Mouse (Mus musculus): ENCODE measurements around the gene Exoc6b. TPM values are rescaled to one million over a fixed set of nuclear protein-coding genes. Genes with fewer than 3 reads are reported as not detected.

Exoc6b gene
- polyA plus RNA-seq, 1 experiment from 2014 or later: 29.9 TPM

DNA sequence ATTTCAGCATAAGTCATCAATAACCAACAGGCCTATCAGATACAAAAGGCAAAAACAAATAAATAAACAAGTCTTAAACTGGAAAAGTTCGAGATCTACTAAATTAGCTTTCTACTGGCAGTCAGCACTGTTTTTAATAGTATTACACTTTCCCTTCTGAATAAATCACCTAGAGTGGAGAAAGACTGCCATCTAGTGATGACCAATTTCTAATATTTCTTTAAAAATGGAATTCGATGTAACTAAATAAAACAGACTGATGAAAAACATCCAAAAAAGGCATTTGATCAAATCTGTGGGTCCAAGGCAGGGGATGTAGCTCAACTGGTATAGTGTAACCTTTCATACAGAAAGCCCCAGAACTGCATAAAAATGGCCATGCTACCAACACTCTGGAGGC is 52.3 kb downstream of the Exoc6b start:
- peak; percentile 61 for DNase-seq (ENCODE audit: low spot score)

DNA sequence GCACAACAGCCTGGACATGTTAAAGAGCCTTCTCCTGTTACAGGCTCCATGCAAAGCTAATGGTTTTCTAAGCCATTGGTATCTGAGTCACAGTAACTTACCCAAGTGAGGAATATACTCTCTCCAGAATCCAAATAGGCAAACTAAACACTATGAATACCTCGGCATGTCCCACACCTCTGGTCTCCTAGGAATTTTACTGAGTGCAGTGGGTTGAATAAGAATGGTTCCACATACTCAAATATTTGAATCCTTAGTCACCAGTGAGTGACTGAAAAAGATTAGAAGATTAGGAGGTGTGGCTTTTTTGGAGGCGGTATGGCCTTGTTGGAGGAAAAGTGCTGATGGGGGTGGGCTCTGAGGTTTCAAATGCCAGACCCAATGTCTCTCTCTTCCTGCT is 55.4 kb downstream of the Exoc6b start:
- DNase-seq (ENCODE audit: low spot score) (no peak), ATAC-seq (ENCODE audit: low read depth) (no peak)
- Histone ChIP-seq H3K27me3 (replicated peaks; ENCODE audit: control insufficient read depth, insufficient read depth, low read length) (no peaks in the 10 kb centered on the region), H3K4me3 (ENCODE audit: low read depth, low read length) (no peak overlapping the region), H3K4me1 (ENCODE audit: control insufficient read depth, insufficient read depth, low read length) (no peaks in the 10 kb centered on the region), H3K4me2 (ENCODE audit: low read depth, low read length) (no peak overlapping the region), H3K27ac (replicated peaks; ENCODE audit: low read depth, low read length) (no peak overlapping the region), H3K9ac (ENCODE audit: low read depth, low read length) (no peak overlapping the region), H3K9me3 (ENCODE audit: control insufficient read depth, low read length) (no peaks in the 10 kb centered on the region), H3K36me3 (ENCODE audit: control insufficient read depth, insufficient read depth, low read length) (no peaks in the 10 kb centered on the region)
- 90% methylated on average over 2 of the region's 2 CpGs for WGBS

More for the DNA sequence above, 52.3 kb downstream of the Exoc6b start:
- Histone ChIP-seq H3K4me2 (ENCODE audit: low read depth, low read length) (no peak overlapping the region), H3K9me3 (ENCODE audit: control insufficient read depth, low read length) (no peaks in the 10 kb centered on the region), H3K36me3 (ENCODE audit: control insufficient read depth, insufficient read depth, low read length) (no peaks in the 10 kb centered on the region), H3K9ac (ENCODE audit: low read depth, low read length) (no peak overlapping the region), H3K4me3 (ENCODE audit: low read depth, low read length) (no peak overlapping the region), H3K27me3 (replicated peaks; ENCODE audit: control insufficient read depth, insufficient read depth, low read length) (no peaks in the 10 kb centered on the region), H3K27ac (replicated peaks; ENCODE audit: low read depth, low read length) (no peak overlapping the region), H3K4me1 (ENCODE audit: control insufficient read depth, insufficient read depth, low read length) (no peaks in the 10 kb centered on the region)
- WGBS: 16% methylated on average over 2 of the region's 2 CpGs
- no peak for ATAC-seq (ENCODE audit: low read depth)

DNA sequence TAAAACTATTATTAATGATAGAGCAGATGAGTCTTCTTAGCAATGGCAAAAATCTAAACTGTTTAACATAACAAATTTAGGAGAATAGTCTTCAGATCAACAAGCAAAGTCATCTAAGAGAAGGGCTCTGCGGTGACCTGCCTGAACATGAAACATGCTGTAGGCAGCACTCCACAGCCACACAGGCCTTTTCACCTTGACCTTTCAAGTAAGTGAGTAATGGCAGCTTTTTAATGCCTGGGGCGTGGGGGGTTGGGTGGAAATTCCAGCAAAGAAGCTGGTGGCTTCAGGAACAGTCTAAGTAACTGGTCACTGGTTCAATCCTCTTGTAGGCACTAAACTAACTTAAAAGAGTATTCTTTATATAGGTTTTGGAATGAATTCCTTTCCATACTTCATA is 58.9 kb downstream of the Exoc6b start:
- ATAC-seq (ENCODE audit: low read depth): no peak

DNA sequence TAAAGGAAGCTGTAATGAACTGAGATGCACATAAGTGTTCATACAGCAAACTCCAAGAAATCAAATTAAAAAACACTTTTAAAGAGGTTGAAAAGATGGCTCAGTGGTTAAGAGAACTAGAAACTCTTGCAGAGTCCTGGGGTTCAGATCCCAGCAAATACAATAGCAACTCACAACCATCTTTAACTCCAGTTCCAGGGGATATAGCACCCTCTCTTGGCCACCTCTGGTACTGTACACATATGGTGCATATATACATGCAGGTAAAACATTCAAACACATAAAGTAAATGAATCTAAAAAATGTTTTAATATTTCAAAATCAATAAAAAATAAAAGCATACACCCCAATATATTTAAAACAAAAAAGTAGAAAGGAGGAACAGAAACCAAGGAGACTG is 73.9 kb downstream of the Exoc6b start:
- no peaks in the 10 kb centered on the region for H3K36me3 ChIP-seq (ENCODE audit: control insufficient read depth, insufficient read depth, low read length)
- no peak overlapping the region for H3K4me2 ChIP-seq (ENCODE audit: low read depth, low read length)
- DNase-seq (ENCODE audit: low spot score): no peak
- no peak for ATAC-seq (ENCODE audit: low read depth)
- H3K9me3 ChIP-seq (ENCODE audit: control insufficient read depth, low read length): no peaks in the 10 kb centered on the region
- no peaks in the 10 kb centered on the region for H3K27me3 ChIP-seq (replicated peaks; ENCODE audit: control insufficient read depth, insufficient read depth, low read length)
- no peak overlapping the region for H3K4me3 ChIP-seq (ENCODE audit: low read depth, low read length)
- no peak overlapping the region for H3K27ac ChIP-seq (replicated peaks; ENCODE audit: low read depth, low read length)
- no peak overlapping the region for H3K9ac ChIP-seq (ENCODE audit: low read depth, low read length)
- no peaks in the 10 kb centered on the region for H3K4me1 ChIP-seq (ENCODE audit: control insufficient read depth, insufficient read depth, low read length)

More for the DNA sequence above, 58.9 kb downstream of the Exoc6b start:
- Histone ChIP-seq H3K27me3 (replicated peaks; ENCODE audit: control insufficient read depth, insufficient read depth, low read length) (no peaks in the 10 kb centered on the region), H3K27ac (replicated peaks; ENCODE audit: low read depth, low read length) (no peak overlapping the region), H3K4me1 (ENCODE audit: control insufficient read depth, insufficient read depth, low read length) (no peaks in the 10 kb centered on the region), H3K4me3 (ENCODE audit: low read depth, low read length) (no peak overlapping the region), H3K4me2 (ENCODE audit: low read depth, low read length) (no peak overlapping the region), H3K9me3 (ENCODE audit: control insufficient read depth, low read length) (no peaks in the 10 kb centered on the region), H3K36me3 (ENCODE audit: control insufficient read depth, insufficient read depth, low read length) (no peaks in the 10 kb centered on the region), H3K9ac (ENCODE audit: low read depth, low read length) (no peak overlapping the region)
- DNase-seq (ENCODE audit: low spot score): no peak
- 83% methylated on average over 2 of the region's 2 CpGs for WGBS

DNA sequence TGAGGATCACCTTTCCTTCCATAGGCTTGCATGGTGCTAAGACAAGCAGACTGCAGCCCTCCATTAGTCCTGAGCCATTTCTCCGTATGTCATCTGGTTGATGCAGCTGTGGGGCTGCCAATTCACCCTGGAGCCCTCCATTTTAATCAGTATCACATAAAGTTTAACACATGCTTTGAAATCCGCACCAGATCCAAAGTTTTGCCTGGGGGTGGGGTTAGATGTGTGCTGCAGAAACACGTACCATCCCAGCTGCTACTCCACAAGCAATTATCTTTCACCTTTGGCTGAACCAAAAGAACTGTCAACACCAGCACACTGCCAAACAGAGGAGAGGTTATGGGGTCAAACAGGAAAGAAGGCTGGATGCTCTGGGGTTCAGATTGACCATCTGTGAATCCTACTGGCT is 92.7 kb downstream of the Exoc6b start:
- Histone ChIP-seq H3K9ac (ENCODE audit: low read depth, low read length) (no peak overlapping the region), H3K4me3 (ENCODE audit: low read depth, low read length) (no peak overlapping the region), H3K27ac (replicated peaks; ENCODE audit: low read depth, low read length) (no peak overlapping the region), H3K27me3 (replicated peaks; ENCODE audit: control insufficient read depth, insufficient read depth, low read length) (no peaks in the 10 kb centered on the region), H3K4me2 (ENCODE audit: low read depth, low read length) (no peak overlapping the region), H3K36me3 (ENCODE audit: control insufficient read depth, insufficient read depth, low read length) (no peaks in the 10 kb centered on the region), H3K4me1 (ENCODE audit: control insufficient read depth, insufficient read depth, low read length) (peaks cover 7% of the 10 kb centered on the region), H3K9me3 (ENCODE audit: control insufficient read depth, low read length) (no peaks in the 10 kb centered on the region)
- WGBS: 15% methylated on average over 3 of the region's 3 CpGs
- ATAC-seq (ENCODE audit: low read depth) (peak; percentile 57; the same call in 1 of the 2 replicates), DNase-seq (ENCODE audit: low spot score) (peak; percentile 77)

DNA sequence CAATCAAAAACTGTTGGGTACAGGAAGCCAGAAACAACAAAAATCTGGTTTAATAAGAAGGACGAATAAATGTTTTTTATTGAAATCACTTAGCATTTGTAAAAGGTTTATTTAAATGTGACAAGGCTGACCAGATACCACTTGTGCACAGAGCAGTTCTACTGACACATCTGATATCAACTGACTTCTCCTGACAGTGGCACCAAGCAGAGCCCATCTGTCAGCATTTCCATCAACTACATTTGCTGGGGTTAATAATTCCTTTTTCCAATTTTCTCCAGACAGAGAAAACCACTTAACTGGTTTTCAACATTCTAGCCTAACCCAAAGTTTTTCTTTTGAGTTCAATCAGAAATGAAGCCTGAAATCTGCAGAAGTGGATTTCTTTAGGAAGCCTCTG is 100.8 kb downstream of the Exoc6b start:
- H3K4me1 ChIP-seq (ENCODE audit: control insufficient read depth, insufficient read depth, low read length): peaks cover 10% of the 10 kb centered on the region; the same call in 1 of the 2 replicates
- no peak overlapping the region for H3K9ac ChIP-seq (ENCODE audit: low read depth, low read length)
- H3K36me3 ChIP-seq (ENCODE audit: control insufficient read depth, insufficient read depth, low read length): no peaks in the 10 kb centered on the region
- no peak for DNase-seq (ENCODE audit: low spot score)
- no peaks in the 10 kb centered on the region for H3K9me3 ChIP-seq (ENCODE audit: control insufficient read depth, low read length)
- 49% methylated on average over 1 of the region's 1 CpGs for WGBS
- H3K27ac ChIP-seq (replicated peaks; ENCODE audit: low read depth, low read length): no peak overlapping the region
- no peak for ATAC-seq (ENCODE audit: low read depth)
- H3K4me2 ChIP-seq (ENCODE audit: low read depth, low read length): no peak overlapping the region
- no peak overlapping the region for H3K4me3 ChIP-seq (ENCODE audit: low read depth, low read length)
- H3K27me3 ChIP-seq (replicated peaks; ENCODE audit: control insufficient read depth, insufficient read depth, low read length): no peaks in the 10 kb centered on the region

DNA sequence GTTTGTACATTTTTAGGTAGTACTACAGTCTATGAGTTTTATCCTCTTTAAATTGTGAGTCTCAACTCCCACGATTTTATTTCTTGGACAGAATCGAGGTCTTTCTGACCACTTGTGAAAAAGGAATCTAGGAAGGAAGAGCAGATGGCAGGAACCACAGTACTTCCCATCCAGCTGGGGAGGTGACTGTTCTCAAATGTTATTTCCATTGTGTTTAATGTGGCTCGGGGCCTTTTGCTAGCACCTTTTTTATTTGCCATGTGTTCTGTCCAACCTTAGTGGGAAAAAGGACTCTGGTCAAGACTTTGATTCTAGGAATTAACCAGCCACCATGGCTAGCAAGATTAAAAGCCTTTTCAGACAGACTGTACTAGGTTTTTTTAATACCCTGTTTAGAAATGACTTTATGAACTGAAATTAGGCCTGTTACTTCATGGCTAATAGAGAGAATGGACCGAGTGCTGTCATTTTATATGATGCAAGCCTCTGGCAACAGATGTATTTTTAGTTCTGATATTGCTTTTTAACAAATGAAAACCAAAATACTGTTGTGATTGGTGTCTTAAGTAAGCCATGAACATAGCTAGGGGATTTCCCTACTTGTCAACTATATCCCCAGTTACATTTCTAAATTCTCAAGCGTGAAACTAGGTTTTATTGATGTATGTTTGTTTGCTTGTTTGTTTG is 104.4 kb downstream of the Exoc6b start:
- Histone ChIP-seq H3K36me3 (ENCODE audit: control insufficient read depth, insufficient read depth, low read length) (no peaks in the 10 kb centered on the region), H3K4me3 (ENCODE audit: low read depth, low read length) (no peak overlapping the region), H3K27ac (replicated peaks; ENCODE audit: low read depth, low read length) (no peak overlapping the region), H3K27me3 (replicated peaks; ENCODE audit: control insufficient read depth, insufficient read depth, low read length) (no peaks in the 10 kb centered on the region), H3K4me2 (ENCODE audit: low read depth, low read length) (no peak overlapping the region), H3K9ac (ENCODE audit: low read depth, low read length) (no peak overlapping the region), H3K9me3 (ENCODE audit: control insufficient read depth, low read length) (no peaks in the 10 kb centered on the region), H3K4me1 (ENCODE audit: control insufficient read depth, insufficient read depth, low read length) (peaks cover 15% of the 10 kb centered on the region; the same call in 1 of the 2 replicates)
- ATAC-seq (ENCODE audit: low read depth) (no peak), DNase-seq (ENCODE audit: low spot score) (no peak)
- 84% methylated on average over 5 of the region's 5 CpGs for WGBS

DNA sequence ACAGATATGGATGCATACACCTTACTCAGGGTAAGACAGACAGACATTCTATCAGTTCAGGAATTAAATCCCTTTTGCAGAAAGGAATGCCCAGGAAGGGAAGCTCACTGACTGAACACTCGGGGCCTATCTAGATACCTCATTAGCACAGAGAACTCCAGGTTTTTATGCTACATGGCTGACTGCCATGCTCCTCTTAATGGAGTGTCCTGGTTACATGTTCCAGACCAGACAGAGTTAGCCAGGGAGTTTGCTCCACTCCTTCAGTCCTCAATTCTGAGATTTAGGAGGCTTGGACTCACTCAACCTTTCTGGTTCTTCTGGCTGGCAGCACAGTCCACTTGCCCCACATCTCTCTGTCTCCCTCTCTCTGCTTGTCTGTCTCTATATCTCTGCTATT is 106.3 kb downstream of the Exoc6b start:
- H3K4me1 ChIP-seq (ENCODE audit: control insufficient read depth, insufficient read depth, low read length): peaks cover 19% of the 10 kb centered on the region; the same call in 1 of the 2 replicates
- no peak for ATAC-seq (ENCODE audit: low read depth)
- H3K9ac ChIP-seq (ENCODE audit: low read depth, low read length): no peak overlapping the region
- no peaks in the 10 kb centered on the region for H3K36me3 ChIP-seq (ENCODE audit: control insufficient read depth, insufficient read depth, low read length)
- H3K27me3 ChIP-seq (replicated peaks; ENCODE audit: control insufficient read depth, insufficient read depth, low read length): no peaks in the 10 kb centered on the region
- H3K27ac ChIP-seq (replicated peaks; ENCODE audit: low read depth, low read length): no peak overlapping the region
- no peak for DNase-seq (ENCODE audit: low spot score)
- WGBS: 72% methylated on average over 1 of the region's 1 CpGs
- H3K4me2 ChIP-seq (ENCODE audit: low read depth, low read length): no peak overlapping the region
- no peaks in the 10 kb centered on the region for H3K9me3 ChIP-seq (ENCODE audit: control insufficient read depth, low read length)
- H3K4me3 ChIP-seq (ENCODE audit: low read depth, low read length): no peak overlapping the region

DNA sequence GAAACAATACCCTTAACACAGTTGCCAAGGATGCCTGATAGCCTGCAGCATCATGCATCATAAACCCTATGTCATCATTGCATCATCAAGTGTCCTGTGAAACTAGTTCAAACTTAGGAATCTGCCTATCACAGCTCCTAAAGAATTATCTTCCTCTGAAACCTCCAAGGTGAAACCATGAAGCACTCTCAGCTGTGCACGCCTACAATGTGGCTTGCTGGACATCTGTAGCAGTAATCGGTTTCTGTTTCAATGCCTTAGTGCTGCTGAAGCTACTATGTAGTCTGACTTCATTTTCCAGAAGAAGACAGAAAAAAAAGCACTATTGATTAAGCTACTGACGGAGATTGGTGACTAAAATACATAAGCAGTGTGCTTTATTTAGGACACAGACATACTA is 107.5 kb downstream of the Exoc6b start:
- H3K27ac ChIP-seq (replicated peaks; ENCODE audit: low read depth, low read length): no peak overlapping the region
- ATAC-seq (ENCODE audit: low read depth) (no peak), DNase-seq (ENCODE audit: low spot score) (no peak)
- H3K4me3 ChIP-seq (ENCODE audit: low read depth, low read length): no peak overlapping the region
- peaks cover 15% of the 10 kb centered on the region; the same call in 1 of the 2 replicates for H3K4me1 ChIP-seq (ENCODE audit: control insufficient read depth, insufficient read depth, low read length)
- H3K9me3 ChIP-seq (ENCODE audit: control insufficient read depth, low read length): no peaks in the 10 kb centered on the region
- H3K36me3 ChIP-seq (ENCODE audit: control insufficient read depth, insufficient read depth, low read length): no peaks in the 10 kb centered on the region
- no peak overlapping the region for H3K9ac ChIP-seq (ENCODE audit: low read depth, low read length)
- no peaks in the 10 kb centered on the region for H3K27me3 ChIP-seq (replicated peaks; ENCODE audit: control insufficient read depth, insufficient read depth, low read length)
- 93% methylated on average over 3 of the region's 3 CpGs for WGBS
- no peak overlapping the region for H3K4me2 ChIP-seq (ENCODE audit: low read depth, low read length)

All from embryonic facial prominence, embryonic 14.5 days (tissue).